Mouse (Mus musculus) pancreas, adult 10 weeks (tissue): ENCODE results near the gene Dna2. TPM values are rescaled to one million over a fixed set of nuclear protein-coding genes. Genes with fewer than 3 reads are reported as not detected.

ENCODE experiments used
- polyA plus RNA-seq: library from polyadenylated mRNA; stranded (reverse); fragments of 350-450 nt; fragmentation: Illumina TruSeq; extraction: RNeasy Lipid Tissue Mini Kit (QIAGEN cat#74804); gene quantifications from one replicate; pipeline ENCODE4 v1.2.3, GENCODE M21; 2015; ENCODE audit warnings: low read depth, low replicate concordance; ENCODE audit not compliant: insufficient read depth

The Dna2 gene
- 0.48 TPM for polyA plus RNA-seq

DNA sequence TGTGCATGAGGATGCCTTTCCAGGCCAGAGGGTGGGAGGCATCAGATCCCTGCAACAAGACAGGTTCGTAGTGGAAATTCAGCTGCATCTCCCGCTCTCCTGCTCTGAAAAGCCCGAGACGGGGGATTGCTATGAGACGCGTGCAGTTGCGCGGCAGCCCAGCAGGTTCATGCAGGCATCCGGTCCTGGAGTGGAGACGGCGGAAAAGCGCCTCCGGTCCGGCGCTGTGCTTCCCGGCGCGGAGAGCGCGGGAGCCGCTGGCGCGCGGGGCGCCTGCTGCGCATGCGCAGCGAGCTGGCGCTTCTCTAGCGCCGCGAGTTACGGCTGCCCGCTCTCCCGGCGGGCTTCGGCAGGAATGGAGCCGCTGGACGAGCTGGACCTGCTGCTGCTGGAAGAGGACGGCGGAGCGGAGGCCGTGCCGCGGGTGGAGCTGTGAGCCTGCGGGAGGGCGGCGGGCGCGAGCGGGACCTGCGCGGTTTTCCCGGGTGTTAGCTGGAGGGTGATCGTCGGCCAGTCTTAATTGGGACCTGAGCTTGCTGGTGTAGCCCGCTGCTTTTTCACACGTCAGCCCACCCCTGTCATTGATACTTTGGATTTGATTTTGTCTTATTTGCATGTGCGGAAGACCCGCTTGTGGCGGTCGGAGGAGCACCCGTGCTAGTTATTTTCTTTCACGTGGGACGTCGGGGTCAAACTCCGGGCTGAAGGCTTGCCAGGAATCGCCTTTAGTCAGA is at the start of gene Dna2:
Gene Dna2, plus strand, starts transcription at position 289 of the 734 bp plus-strand sequence.

DNA sequence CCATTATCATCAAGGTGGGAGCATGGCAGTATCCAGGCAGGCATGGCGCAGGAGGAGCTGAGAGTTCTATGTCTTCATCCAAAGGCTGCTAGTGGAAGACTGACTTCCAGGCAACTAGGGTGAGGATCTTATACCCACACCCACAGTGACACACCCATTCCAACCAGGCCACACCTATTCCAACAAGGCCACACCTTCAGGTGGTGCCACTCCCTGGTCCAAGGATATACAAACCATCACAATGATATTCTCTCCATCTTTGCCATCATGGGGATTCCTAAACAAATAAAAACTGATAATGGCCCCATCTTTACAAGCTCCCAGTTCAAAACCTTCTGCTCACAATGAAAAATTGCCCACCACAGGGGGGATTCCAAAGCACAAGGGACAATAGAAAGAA is 37.9 kb upstream of the Dna2 start, which contains the start of gene Tet1:
Gene Tet1, minus strand, starts transcription at position 101 of the 400 bp plus-strand sequence.

DNA sequence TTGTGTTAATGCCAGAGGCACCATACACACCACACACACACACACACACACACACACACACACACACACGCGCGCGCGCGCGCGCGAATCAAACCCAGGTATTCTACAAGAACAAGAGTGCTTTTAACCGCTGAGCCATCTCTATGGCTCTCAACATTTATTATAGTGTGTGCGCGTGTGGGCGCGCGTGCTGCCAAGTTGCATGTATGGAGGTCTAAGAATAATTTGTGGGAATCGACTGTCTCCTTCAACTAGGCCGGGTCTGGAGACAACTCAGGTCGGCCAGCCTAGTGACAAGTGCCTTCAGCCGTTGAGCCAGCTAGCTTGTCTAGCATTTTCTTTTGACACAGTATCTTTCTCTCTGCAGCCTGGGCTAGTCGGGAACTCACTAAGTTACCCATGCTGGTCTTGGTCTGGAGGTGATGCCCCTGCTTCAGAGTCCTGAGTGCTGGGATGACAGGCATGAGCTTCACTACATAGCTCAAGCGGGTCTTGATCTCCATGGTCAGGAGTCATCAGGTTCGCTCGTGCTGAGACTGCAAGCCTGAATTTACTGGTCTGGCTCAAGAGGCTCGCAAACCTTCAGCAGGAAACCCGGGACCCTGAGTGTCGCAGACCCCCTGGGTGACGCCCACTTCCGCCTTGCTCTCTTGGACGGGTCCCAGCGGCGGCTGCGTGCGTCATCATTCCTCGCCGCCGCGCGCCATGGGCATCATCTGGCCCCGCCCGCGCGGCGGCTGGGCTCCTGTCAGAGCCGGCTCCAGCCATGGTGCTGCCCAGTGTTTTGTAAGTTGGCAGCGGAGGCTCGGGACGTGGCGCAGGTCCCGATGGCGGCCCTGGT is 26.7 kb upstream of the Dna2 start, which contains the start of gene Slc25a16:
Gene Slc25a16, plus strand, starts transcription at position 709 of the 841 bp plus-strand sequence.

DNA sequence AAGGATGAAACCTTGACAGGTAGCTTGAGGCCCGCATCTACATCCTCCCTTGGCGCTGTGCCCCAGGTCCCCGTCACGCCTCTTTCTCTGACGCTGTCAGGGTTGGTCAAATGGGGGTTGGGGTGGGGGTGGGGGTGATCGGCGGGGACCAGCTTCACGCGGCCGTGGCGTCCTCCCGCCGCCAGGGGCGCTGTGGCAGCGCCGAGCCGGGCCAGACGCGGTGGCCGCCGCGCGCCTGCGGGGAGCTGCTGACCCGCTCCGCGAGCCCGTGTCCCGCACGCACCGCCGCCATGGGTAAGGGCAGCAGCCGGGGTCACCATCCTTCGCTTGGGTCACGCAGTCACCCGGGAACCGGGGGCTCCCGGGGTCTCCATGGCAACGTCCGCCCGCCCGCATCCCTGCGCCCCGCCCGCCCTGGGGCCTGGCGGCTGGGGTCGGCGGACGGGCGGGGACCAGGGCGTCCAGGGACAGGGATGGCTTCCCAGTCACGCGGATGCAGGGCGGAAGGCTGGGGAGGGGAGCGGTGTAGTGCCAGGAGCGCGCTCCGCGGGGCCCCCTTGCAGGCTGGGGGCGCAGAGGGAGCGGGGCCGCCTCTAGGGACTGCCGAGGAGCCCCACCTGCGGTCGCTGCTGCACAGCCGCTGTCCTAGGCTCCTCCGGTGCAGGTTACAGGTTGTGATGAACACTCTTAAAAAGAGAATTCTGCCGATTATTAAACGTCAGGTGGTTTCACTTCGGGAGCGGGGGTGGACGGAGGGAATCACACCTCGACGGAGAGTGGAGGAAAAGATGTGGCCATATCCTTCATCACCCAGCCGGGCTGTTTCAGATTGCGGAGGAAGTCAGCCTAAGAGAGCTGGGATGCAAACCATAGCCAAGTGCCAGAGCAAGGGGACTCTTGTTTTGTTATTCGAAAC is 33.5 kb downstream of the Dna2 start, which contains the start of gene Rufy2:
Gene Rufy2, plus strand, starts transcription at position 185 of the 916 bp plus-strand sequence.

Other genes with a start within 250 kb of the Dna2 start
- gene Stox1, start 220.9 kb upstream of the Dna2 start, polyA plus RNA-seq = 1.6 TPM
- 18.3 TPM for gene Ccar1, start 154.7 kb upstream of the Dna2 start, polyA plus RNA-seq
- gene Tet1, start 38.0 kb upstream of the Dna2 start, polyA plus RNA-seq = 0.39 TPM
- 3.2 TPM for gene Slc25a16, start 26.4 kb upstream of the Dna2 start, polyA plus RNA-seq
- gene Rufy2, start 33.2 kb downstream of the Dna2 start, polyA plus RNA-seq = 3.1 TPM
- 25.9 TPM for gene Hnrnph3, start 77.2 kb downstream of the Dna2 start, polyA plus RNA-seq
- gene Pbld2, start 77.3 kb downstream of the Dna2 start, polyA plus RNA-seq = 12.7 TPM
- 36.3 TPM for gene Pbld1, start 113.1 kb downstream of the Dna2 start, polyA plus RNA-seq
- 0.98 TPM for gene Atoh7, start 152.6 kb downstream of the Dna2 start, polyA plus RNA-seq